Mouse (Mus musculus) lung, embryonic 16.5 days (tissue): ENCODE results near the gene G3bp1. TPM values are rescaled to one million over a fixed set of nuclear protein-coding genes. Genes with fewer than 3 reads are reported as not detected.

Source experiments
- ATAC-seq: fragments of 200-750 bp; cut with Nextera tagmentation; 2 replicates; pipeline ENCODE4 v1.8.0; 2017; ENCODE audit warnings: low read depth, mild to moderate bottlenecking, moderate library complexity
- H3K27ac ChIP-seq: fragments of 300-500 bp; sonication (generic); 2 replicates; pipeline ENCODE4 v1.5.1; 2014; ENCODE audit warnings: mild to moderate bottlenecking, control low read depth, low read length
- H3K27me3 ChIP-seq: fragments of 300-500 bp; sonication (generic); 2 replicates; pipeline ENCODE4 v1.6.1; 2014; ENCODE audit warnings: low read depth, low read length, mixed read lengths; ENCODE audit not compliant: control insufficient read depth, insufficient read depth
- H3K36me3 ChIP-seq: fragments of 300-500 bp; sonication (generic); 2 replicates; pipeline ENCODE4 v1.6.1; 2014; ENCODE audit warnings: low read length; ENCODE audit not compliant: control insufficient read depth, insufficient read depth
- H3K4me1 ChIP-seq: fragments of 300-500 bp; sonication (generic); replicated peaks from 2 replicates; pipeline ENCODE4 v1.6.1; 2014; ENCODE audit warnings: low read length, mixed read lengths; ENCODE audit not compliant: control insufficient read depth, insufficient read depth
- H3K4me2 ChIP-seq: fragments of 300-500 bp; sonication (generic); 2 replicates; pipeline ENCODE4 v1.6.1; 2014; ENCODE audit warnings: low read depth, low read length, control low read depth
- H3K4me3 ChIP-seq: fragments of 300-500 bp; sonication (generic); 2 replicates; pipeline ENCODE4 v1.5.1; 2014; ENCODE audit warnings: mild to moderate bottlenecking, low read length, control low read depth
- H3K9ac ChIP-seq: fragments of 300-500 bp; sonication (generic); 2 replicates; pipeline ENCODE4 v1.6.1; 2014; ENCODE audit warnings: low read length, control low read depth
- H3K9me3 ChIP-seq: fragments of 300-500 bp; sonication (generic); 2 replicates; pipeline ENCODE4 v1.6.1; 2016; ENCODE audit warnings: low read length; ENCODE audit not compliant: control insufficient read depth
- WGBS: fragments of 180-500 bp; shearing (Covaris S2); extraction: QIAGEN DNeasy Blood & Tissue Kit; methylation state at CpG from one replicate; pipeline ENCODE4 v1.1.7; 2014; 5-methylcytosine and 5-hydroxymethylcytosine counted together
- polyA plus RNA-seq: library from polyadenylated mRNA; unstranded; fragments of >200 nt; fragmentation: Nextera tagmentation; extraction: Ambion mirVana; gene quantifications from 2 replicates; pipeline ENCODE4 v1.2.1, GENCODE M21; 2015

The G3bp1 gene
- polyA plus RNA-seq, 1 experiment from 2014 or later = 152 TPM

DNA sequence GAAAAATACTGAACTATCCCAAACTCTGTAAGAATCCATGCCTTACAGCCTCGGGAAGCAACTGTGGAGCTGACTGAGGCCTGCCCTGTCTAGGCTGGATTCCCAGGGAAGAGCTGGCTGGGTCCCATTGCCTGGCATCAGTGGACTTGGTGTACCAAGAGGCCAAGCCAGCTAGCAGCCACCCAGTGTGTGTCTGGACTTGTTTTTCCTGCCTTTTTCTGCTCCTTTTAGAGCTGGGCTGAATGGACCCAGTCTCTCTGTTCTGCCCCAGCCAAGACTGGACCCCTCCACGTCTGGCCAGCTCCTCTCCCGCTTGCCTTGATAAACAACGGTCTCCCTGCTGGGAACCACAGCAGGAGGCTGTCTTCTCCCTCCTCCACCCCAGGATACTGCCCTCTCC lies 31.5 kb upstream of the G3bp1 start:
- no peak overlapping the region for H3K9ac ChIP-seq
- no peak overlapping the region for H3K27ac ChIP-seq
- H3K4me3 ChIP-seq = no peak overlapping the region
- 40% methylated on average over 4 of the region's 4 CpGs for WGBS
- no peaks in the 10 kb centered on the region for H3K9me3 ChIP-seq
- no peak overlapping the region for H3K4me2 ChIP-seq
- ATAC-seq = no peak
- H3K4me1 ChIP-seq = peaks cover 3% of the 10 kb centered on the region; the same call in 1 of the 2 replicates
- no peaks in the 10 kb centered on the region for H3K27me3 ChIP-seq
- no peaks in the 10 kb centered on the region for H3K36me3 ChIP-seq

DNA sequence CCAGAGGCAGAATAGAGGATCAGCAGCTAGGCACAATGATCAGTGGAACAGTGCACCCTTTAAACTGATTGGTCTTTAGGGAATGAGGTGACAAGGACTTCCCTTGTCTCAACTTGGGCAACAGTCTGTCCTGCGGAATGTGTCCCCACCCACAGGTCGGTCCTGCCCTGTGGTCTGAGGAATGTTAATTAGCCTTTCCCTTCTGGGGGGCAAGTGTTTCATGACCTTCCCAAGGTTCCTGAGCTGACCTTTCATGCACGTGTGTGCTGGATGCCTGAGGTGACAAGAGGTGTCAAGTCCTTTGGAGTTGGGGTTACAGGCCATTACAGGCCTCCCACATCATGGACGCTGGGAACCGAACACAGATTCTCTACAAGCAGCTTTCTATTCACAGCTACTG lies 29.8 kb upstream of the G3bp1 start:
- Histone ChIP-seq H3K27ac (no peak overlapping the region), H3K36me3 (no peaks in the 10 kb centered on the region; the same call in 1 of the 2 replicates), H3K4me3 (no peak overlapping the region), H3K4me2 (no peak overlapping the region), H3K27me3 (no peaks in the 10 kb centered on the region), H3K4me1 (no peaks in the 10 kb centered on the region; the same call in 1 of the 2 replicates), H3K9ac (no peak overlapping the region), H3K9me3 (no peaks in the 10 kb centered on the region)
- 58% methylated on average over 5 of the region's 5 CpGs for WGBS
- no peak for ATAC-seq

DNA sequence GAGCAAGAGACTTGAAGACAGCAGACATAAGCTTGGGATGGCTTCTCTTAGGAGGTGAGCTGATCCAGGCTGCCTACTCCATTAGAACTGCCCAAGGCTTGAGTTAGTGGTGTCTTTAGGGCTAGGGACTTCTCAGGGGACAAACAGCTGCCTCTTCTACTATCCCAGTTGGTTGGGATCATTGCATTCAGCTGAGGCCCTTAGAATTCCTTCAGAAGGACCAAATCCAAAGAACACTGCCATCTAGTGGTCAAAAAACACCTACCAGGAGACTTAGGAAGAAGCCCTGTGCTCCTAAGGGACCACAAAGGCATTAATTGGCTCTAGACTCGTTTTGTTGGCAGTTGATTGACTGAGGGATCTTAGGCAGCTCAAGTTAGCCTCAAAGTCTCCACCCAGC lies 24.7 kb upstream of the G3bp1 start:
- H3K4me2 ChIP-seq = no peak overlapping the region
- H3K4me1 ChIP-seq = no peaks in the 10 kb centered on the region; the same call in 1 of the 2 replicates
- 0% methylated on average over 1 of the region's 1 CpGs for WGBS
- H3K9me3 ChIP-seq = no peaks in the 10 kb centered on the region
- peaks cover 7% of the 10 kb centered on the region for H3K36me3 ChIP-seq
- 0 out of 2 replicates have a peak overlapping the region, but pooled peaks have one; percentile 13 for H3K9ac ChIP-seq
- no peaks in the 10 kb centered on the region for H3K27me3 ChIP-seq
- no peak overlapping the region for H3K4me3 ChIP-seq
- no peak overlapping the region for H3K27ac ChIP-seq
- ATAC-seq = peak; percentile 41

GRCm38 (mm10) chr11:55446579-55446978 lies 22.9 kb upstream of the G3bp1 start:
- H3K9ac ChIP-seq = no peak overlapping the region
- H3K27me3 ChIP-seq = no peaks in the 10 kb centered on the region
- H3K4me3 ChIP-seq = no peak overlapping the region
- ATAC-seq = peak; percentile 86
- H3K9me3 ChIP-seq = no peaks in the 10 kb centered on the region
- H3K4me2 ChIP-seq = no peak overlapping the region
- 15% methylated on average over 4 of the region's 4 CpGs for WGBS
- no peaks in the 10 kb centered on the region for H3K4me1 ChIP-seq
- peaks cover 13% of the 10 kb centered on the region for H3K36me3 ChIP-seq
- H3K27ac ChIP-seq = 0 out of 2 replicates have a peak overlapping the region, but pooled peaks have one; percentile 8

DNA sequence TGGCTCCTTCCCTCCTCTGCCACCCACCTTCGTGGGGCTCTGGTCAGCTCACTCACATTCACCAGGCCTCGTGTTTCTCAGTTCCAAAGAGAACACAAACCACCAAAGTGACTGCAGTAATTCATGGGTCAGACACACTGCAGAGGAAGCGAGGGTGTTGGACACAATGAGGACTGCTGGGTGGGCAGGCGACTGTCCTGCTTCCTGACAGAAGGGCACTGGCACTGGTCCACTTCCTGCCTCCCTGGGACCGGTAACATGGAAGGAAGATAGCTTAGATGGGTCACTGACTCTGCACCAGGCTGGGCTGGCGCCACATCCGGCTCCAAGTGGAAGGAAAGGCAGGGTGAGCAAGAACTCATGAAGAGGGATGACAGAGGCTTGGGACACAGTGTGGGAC lies 20.0 kb upstream of the G3bp1 start:
- ATAC-seq = peak; percentile 28
- H3K4me3 ChIP-seq = no peak overlapping the region
- H3K4me1 ChIP-seq = no peaks in the 10 kb centered on the region
- no peaks in the 10 kb centered on the region for H3K9me3 ChIP-seq
- peak overlapping the region; percentile 54 for H3K27ac ChIP-seq
- H3K9ac ChIP-seq = no peak overlapping the region
- no peak overlapping the region for H3K4me2 ChIP-seq
- peaks cover 13% of the 10 kb centered on the region for H3K36me3 ChIP-seq
- H3K27me3 ChIP-seq = no peaks in the 10 kb centered on the region
- WGBS = 65% methylated on average over 7 of the region's 7 CpGs

GRCm38 (mm10) chr11:55450311-55450710 lies 19.2 kb upstream of the G3bp1 start:
- Histone ChIP-seq H3K4me1 (no peaks in the 10 kb centered on the region), H3K27me3 (no peaks in the 10 kb centered on the region), H3K9me3 (no peaks in the 10 kb centered on the region), H3K9ac (no peak overlapping the region), H3K27ac (peak overlapping the region; percentile 54), H3K4me2 (no peak overlapping the region), H3K4me3 (no peak overlapping the region), H3K36me3 (peaks cover 13% of the 10 kb centered on the region)
- WGBS = 70% methylated on average over 4 of the region's 4 CpGs
- no peak for ATAC-seq

- no peak for ATAC-seq
- H3K36me3 ChIP-seq = peaks cover 7% of the 10 kb centered on the region
- no peaks in the 10 kb centered on the region for H3K27me3 ChIP-seq
- H3K4me1 ChIP-seq = peaks cover 5% of the 10 kb centered on the region
- H3K9ac ChIP-seq = no peak overlapping the region
- no peak overlapping the region for H3K27ac ChIP-seq
- H3K4me3 ChIP-seq = no peak overlapping the region
- 86% methylated on average over 4 of the region's 4 CpGs for WGBS
- no peaks in the 10 kb centered on the region for H3K9me3 ChIP-seq
- H3K4me2 ChIP-seq = no peak overlapping the region
Observed at GRCm38 (mm10) chr11:55453640-55454039, 15.8 kb upstream of the G3bp1 start.

- no peak overlapping the region for H3K4me3 ChIP-seq
- no peak overlapping the region for H3K9ac ChIP-seq
- no peaks in the 10 kb centered on the region for H3K27me3 ChIP-seq
- H3K4me2 ChIP-seq = no peak overlapping the region
- H3K36me3 ChIP-seq = peaks cover 3% of the 10 kb centered on the region
- 63% methylated on average over 2 of the region's 2 CpGs for WGBS
- no peak overlapping the region for H3K27ac ChIP-seq
- H3K9me3 ChIP-seq = no peaks in the 10 kb centered on the region
- ATAC-seq = no peak
- H3K4me1 ChIP-seq = peaks cover 16% of the 10 kb centered on the region
Observed at GRCm38 (mm10) chr11:55455166-55455565, 14.3 kb upstream of the G3bp1 start.

DNA sequence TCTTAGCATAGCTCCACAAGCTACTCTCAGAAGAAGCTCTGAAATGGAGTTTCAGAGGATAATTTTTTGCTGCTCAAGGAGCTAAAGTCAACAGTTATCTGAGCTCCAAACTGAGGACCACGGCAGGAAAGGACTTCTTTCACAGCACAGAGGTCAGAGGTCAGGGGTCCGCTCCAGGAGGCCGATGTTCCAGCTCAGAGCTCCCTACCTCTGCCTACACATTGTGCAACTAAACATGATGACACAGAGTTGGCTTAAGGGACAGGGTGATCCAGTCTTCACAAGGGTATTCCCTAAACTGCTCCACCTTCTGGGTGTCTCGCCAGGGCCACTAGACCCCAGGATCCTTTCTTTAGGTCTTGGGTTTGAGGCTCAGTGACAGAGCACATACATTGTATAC lies 11.0 kb upstream of the G3bp1 start:
- H3K27ac ChIP-seq = no peak overlapping the region
- peaks cover 20% of the 10 kb centered on the region for H3K4me1 ChIP-seq
- H3K4me3 ChIP-seq = no peak overlapping the region
- no peak for ATAC-seq
- H3K36me3 ChIP-seq = no peaks in the 10 kb centered on the region
- H3K27me3 ChIP-seq = no peaks in the 10 kb centered on the region
- no peak overlapping the region for H3K9ac ChIP-seq
- no peak overlapping the region for H3K4me2 ChIP-seq
- no peaks in the 10 kb centered on the region for H3K9me3 ChIP-seq
- 42% methylated on average over 4 of the region's 4 CpGs for WGBS
